Mouse (Mus musculus) ES-E14 (cell line): Measurements from ENCODE around the gene Clmn. TPM values are rescaled to one million over a fixed set of nuclear protein-coding genes. Genes with fewer than 3 reads are reported as not detected.

Experiments used
- DNase-seq: peaks from one replicate; pipeline ENCODE4 v3.0.0-alpha.2; 2013; ENCODE audit warnings: low read depth, low spot score
- H3K27ac ChIP-seq: 2 replicates; pipeline ENCODE4 v1.5.1; 2012; ENCODE audit warnings: low read depth, mild to moderate bottlenecking, low read length, moderate library complexity, mixed read lengths; ENCODE audit not compliant: poor library complexity, insufficient read depth, severe bottlenecking
- H3K36me3 ChIP-seq: 2 replicates; pipeline ENCODE4 v1.6.1; 2012; ENCODE audit warnings: mild to moderate bottlenecking, low read length, moderate library complexity, mixed read lengths; ENCODE audit not compliant: control insufficient read depth, poor library complexity, insufficient read depth, severe bottlenecking
- H3K4me1 ChIP-seq, 2 experiments: fragments of 150-350 bp in 1 of 2; sonication (generic) in 1 of 2; 2 replicates each; pipeline ENCODE4 v1.6.1; 2012; ENCODE audit warnings: low read length in 2 of 2, mild to moderate bottlenecking in 1 of 2, mixed read lengths in 1 of 2; ENCODE audit not compliant: control insufficient read depth in 2 of 2, insufficient read depth in 2 of 2, poor library complexity in 1 of 2
- H3K4me3 ChIP-seq, 2 experiments: fragments of 150-350 bp in 1 of 2; sonication (generic) in 1 of 2; 2 replicates each; pipeline ENCODE4 v1.5.1; 2012; ENCODE audit warnings: low read length in 2 of 2, low read depth in 1 of 2, mild to moderate bottlenecking in 1 of 2, mixed read lengths in 1 of 2; ENCODE audit not compliant: insufficient read depth in 1 of 2, poor library complexity in 1 of 2, severe bottlenecking in 1 of 2
- H3K9ac ChIP-seq: 2 replicates; pipeline ENCODE4 v1.6.1; 2012; ENCODE audit warnings: low read depth, mild to moderate bottlenecking, low read length, mixed read lengths; ENCODE audit not compliant: poor library complexity, insufficient read depth, severe bottlenecking
- H3K9me3 ChIP-seq: fragments of 150-350 bp; sonication (generic); 2 replicates; pipeline ENCODE4 v1.6.1; 2012; ENCODE audit warnings: low read depth, mild to moderate bottlenecking, low read length; ENCODE audit not compliant: control insufficient read depth, insufficient read depth
- CHD2 ChIP-seq: IDR thresholded peaks from 2 replicates; pipeline ENCODE4 v1.6.1; 2014; ENCODE audit warnings: mild to moderate bottlenecking, low read depth, low read length, inconsistent platforms
- HCFC1 ChIP-seq: IDR thresholded peaks from 2 replicates; pipeline ENCODE4 v1.6.1; 2012; ENCODE audit warnings: low read length, inconsistent platforms, borderline replicate concordance; ENCODE audit not compliant: insufficient read depth
- MAFK ChIP-seq: IDR thresholded peaks from 2 replicates; pipeline ENCODE4 v1.6.1; 2014; ENCODE audit warnings: mild to moderate bottlenecking, low read depth, low read length, inconsistent platforms; ENCODE audit not compliant: insufficient read depth
- ZC3H11A ChIP-seq: IDR thresholded peaks from 2 replicates; pipeline ENCODE4 v1.6.1; 2012; ENCODE audit warnings: low read depth, mild to moderate bottlenecking, inconsistent platforms, low read length, borderline replicate concordance
- ZNF384 ChIP-seq: IDR thresholded peaks from 2 replicates; pipeline ENCODE4 v1.6.1; 2012; ENCODE audit warnings: low read depth, low read length, inconsistent platforms
- in situ Hi-C, 2 experiments: fragments of 600-800 bp; cut with MboI; formaldehyde crosslinking; loops; one replicate each; pipeline ENCODE4 v1.15.1; 2025; ENCODE audit warnings: low sequenced_read_pairs in 2 of 2, inconsistent platforms in 1 of 2; ENCODE audit not compliant: unreplicated experiment in 2 of 2
- total RNA-seq: library from RNA; depleted of rRNA; stranded (reverse); fragments of 300-350 nt; gene quantifications from 2 replicates; pipeline ENCODE4 v1.2.3, GENCODE M21; 2012

Clmn gene
- total RNA-seq, 1 experiment, result 3.1 TPM

GRCm38 (mm10) chr12:104857614-104858013, 7.3 kb downstream of the Clmn start:
- Histone ChIP-seq H3K36me3 (no peaks in the 10 kb centered on the region), H3K4me1 (no peaks in the 10 kb centered on the region), H3K9me3 (no peaks in the 10 kb centered on the region), H3K27ac (no peak overlapping the region), H3K9ac (no peak overlapping the region), H3K4me3 (no peak overlapping the region)
- TF ChIP-seq ZC3H11A (no peak), CHD2 (no peak), MAFK (no peak), HCFC1 (peak; percentile 77), ZNF384 (no peak)
- in situ Hi-C loops, result no loop called here
- DNase-seq, result no peak

- peaks cover 2 to 3% of the 10 kb centered on the region in 2 experiments; a peak in 2 of 4 replicates for H3K4me1 ChIP-seq
- H3K4me3 ChIP-seq, result no peak overlapping the region
- no peaks in the 10 kb centered on the region for H3K9me3 ChIP-seq
- H3K27ac ChIP-seq, result no peak overlapping the region
- H3K36me3 ChIP-seq, result no peaks in the 10 kb centered on the region
- in situ Hi-C loops, result no loop called here
- no peak overlapping the region for H3K9ac ChIP-seq
- TF ChIP-seq CHD2 (no peak), ZNF384 (no peak), ZC3H11A (no peak), MAFK (no peak), HCFC1 (no peak)
- DNase-seq, result no peak
Measured at GRCm38 (mm10) chr12:104856540-104856939, 8.3 kb downstream of the Clmn start.

GRCm38 (mm10) chr12:104855548-104855947, 9.3 kb downstream of the Clmn start:
- no peak for TF ChIP-seq ZC3H11A
- TF ChIP-seq ZNF384, result no peak
- TF ChIP-seq HCFC1, result no peak
- no peak for TF ChIP-seq MAFK
- TF ChIP-seq CHD2, result no peak
- in situ Hi-C loops, result no loop called here

DNA sequence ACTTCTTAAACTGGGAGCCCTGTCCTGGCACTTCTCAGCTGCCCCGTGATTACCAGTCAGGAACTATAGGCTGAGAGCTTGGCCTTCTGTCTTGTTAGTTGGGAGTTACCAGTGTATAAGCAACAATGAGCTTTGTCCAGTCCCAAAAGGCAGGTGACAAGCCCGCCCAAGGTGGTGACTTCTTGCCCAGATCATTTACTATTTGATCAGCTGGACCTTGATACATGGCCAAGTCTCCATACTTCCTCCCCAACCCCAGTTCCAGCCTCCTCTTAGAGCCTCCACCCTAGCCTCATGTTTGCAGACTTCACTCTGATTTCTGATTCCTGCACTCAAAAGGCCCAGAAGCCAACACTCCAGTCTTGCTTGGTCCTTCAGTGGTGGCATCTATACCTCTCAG, 10.1 kb downstream of the Clmn start:
- no peaks in the 10 kb centered on the region for H3K9me3 ChIP-seq
- H3K9ac ChIP-seq, result no peak overlapping the region
- no peak for DNase-seq
- no peak overlapping the region for H3K27ac ChIP-seq
- H3K4me1 ChIP-seq, result peaks cover 2 to 3% of the 10 kb centered on the region in 2 experiments; a peak in 2 of 4 replicates
- no peaks in the 10 kb centered on the region for H3K36me3 ChIP-seq
- TF ChIP-seq ZC3H11A, result no peak
- TF ChIP-seq ZNF384, result no peak
- no peak for TF ChIP-seq HCFC1
- TF ChIP-seq MAFK, result no peak
- no peak for TF ChIP-seq CHD2
- no peak overlapping the region for H3K4me3 ChIP-seq
- in situ Hi-C loops, result no loop called here

More at GRCm38 (mm10) chr12:104855548-104855947, 9.3 kb downstream of the Clmn start:
- Histone ChIP-seq H3K4me1 (peaks cover 2 to 3% of the 10 kb centered on the region in 2 experiments; a peak in 2 of 4 replicates), H3K4me3 (no peak overlapping the region), H3K27ac (no peak overlapping the region), H3K36me3 (no peaks in the 10 kb centered on the region), H3K9ac (no peak overlapping the region), H3K9me3 (no peaks in the 10 kb centered on the region)
- DNase-seq, result no peak
